Mouse (Mus musculus): Measurements from ENCODE around the gene Galnt18.

DNA sequence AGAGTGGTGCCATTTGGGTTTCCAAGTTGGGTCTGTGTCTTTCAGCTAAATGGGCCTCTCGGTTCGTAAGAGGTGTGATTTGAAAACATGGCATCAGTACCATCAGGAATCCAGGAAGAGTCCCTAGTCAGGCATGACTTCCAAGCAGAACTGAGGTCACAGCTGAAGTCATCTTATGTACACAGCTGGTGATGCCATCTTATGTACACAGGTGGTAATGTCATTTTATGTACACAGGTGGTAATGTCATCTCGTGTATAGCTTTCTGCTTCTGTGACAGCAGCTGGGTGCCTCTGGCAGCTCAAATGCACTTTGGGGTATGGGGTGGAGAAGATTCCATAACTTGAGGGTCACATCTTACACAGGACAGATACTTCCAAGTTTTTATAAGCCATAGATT is 323.8 kb downstream of the Galnt18 start:
- no peak for TF ChIP-seq POLR2A (IDR thresholded peaks at IDR 0.05; ENCODE audit: extremely low read depth, insufficient read depth, low read length)
- TF ChIP-seq CTCF (IDR thresholded peaks at IDR 0.05; ENCODE audit: extremely low read depth, insufficient read depth, low read length), result no peak

Measured in cortical plate, adult 2 months (tissue).